Mouse (Mus musculus): ENCODE data around the gene Olfr137.

Gene Olfr137

GRCm38 (mm10) chr17:38307470-38307869 lies at the start of gene Olfr137:
Olfr137 (minus strand) TSS chr17:38307570.
- no peak for DNase-seq (ENCODE audit: low read depth, low spot score)

GRCm38 (mm10) chr17:38329531-38329930 lies 22.2 kb upstream of the Olfr137 start, which contains the start of gene Olfr136:
Olfr136 (plus strand) TSS chr17:38329831.
- DNase-seq (ENCODE audit: low read depth, low spot score) = no peak

- no peak for DNase-seq (ENCODE audit: low read depth, low spot score)
Measured at GRCm38 (mm10) chr17:38260735-38261134, 46.6 kb downstream of the Olfr137 start, which contains the start of gene Olfr138. Olfr138 (plus strand) TSS chr17:38261035.
